Mouse (Mus musculus) hindbrain, embryonic 15.5 days (tissue): ENCODE results near the gene Epb41. TPM values are rescaled to one million over a fixed set of nuclear protein-coding genes. Genes with fewer than 3 reads are reported as not detected.

ENCODE experiments used
- ATAC-seq: fragments of 200-750 bp; cut with Nextera tagmentation; 2 replicates; pipeline ENCODE4 v1.8.0; 2017; ENCODE audit warnings: low read depth, moderate number of reproducible peaks, moderate TSS enrichment; ENCODE audit not compliant: low FRiP score
- H3K27ac ChIP-seq: fragments of 300-500 bp; sonication (generic); replicated peaks from 2 replicates; pipeline ENCODE4 v1.5.1; 2015; ENCODE audit warnings: mild to moderate bottlenecking, inconsistent platforms
- H3K27me3 ChIP-seq: fragments of 300-500 bp; sonication (generic); 2 replicates; pipeline ENCODE4 v1.6.1; 2015; ENCODE audit warnings: control low read depth, inconsistent platforms
- H3K36me3 ChIP-seq: fragments of 300-500 bp; sonication (generic); 2 replicates; pipeline ENCODE4 v1.6.1; 2015; ENCODE audit warnings: control low read depth, inconsistent platforms
- H3K4me1 ChIP-seq: fragments of 300-500 bp; sonication (generic); replicated peaks from 2 replicates; pipeline ENCODE4 v1.6.1; 2015; ENCODE audit warnings: control low read depth, inconsistent platforms
- H3K4me2 ChIP-seq: fragments of 300-500 bp; sonication (generic); 2 replicates; pipeline ENCODE4 v1.6.1; 2015; ENCODE audit warnings: moderate library complexity, mild to moderate bottlenecking, inconsistent platforms
- H3K4me3 ChIP-seq: fragments of 300-500 bp; sonication (generic); 2 replicates; pipeline ENCODE4 v1.5.1; 2015; ENCODE audit warnings: mild to moderate bottlenecking, inconsistent platforms
- H3K9ac ChIP-seq: fragments of 300-500 bp; sonication (generic); 2 replicates; pipeline ENCODE4 v1.6.1; 2015; ENCODE audit warnings: inconsistent platforms
- H3K9me3 ChIP-seq: fragments of 300-500 bp; sonication (generic); 2 replicates; pipeline ENCODE4 v1.6.1; 2016; ENCODE audit warnings: control low read depth, inconsistent platforms
- WGBS: fragments of 180-500 bp; shearing (Covaris S2); methylation state at CpG from one replicate; pipeline ENCODE4 v1.1.7; 2015; 5-methylcytosine and 5-hydroxymethylcytosine counted together
- polyA plus RNA-seq: library from polyadenylated mRNA; unstranded; fragments of >200 nt; fragmentation: Nextera tagmentation; extraction: Ambion mirVana; gene quantifications from 2 replicates; pipeline ENCODE4 v1.2.1, GENCODE M21; 2015

The Epb41 gene
- polyA plus RNA-seq, 1 experiment from 2014 or later: 59.8 TPM

DNA sequence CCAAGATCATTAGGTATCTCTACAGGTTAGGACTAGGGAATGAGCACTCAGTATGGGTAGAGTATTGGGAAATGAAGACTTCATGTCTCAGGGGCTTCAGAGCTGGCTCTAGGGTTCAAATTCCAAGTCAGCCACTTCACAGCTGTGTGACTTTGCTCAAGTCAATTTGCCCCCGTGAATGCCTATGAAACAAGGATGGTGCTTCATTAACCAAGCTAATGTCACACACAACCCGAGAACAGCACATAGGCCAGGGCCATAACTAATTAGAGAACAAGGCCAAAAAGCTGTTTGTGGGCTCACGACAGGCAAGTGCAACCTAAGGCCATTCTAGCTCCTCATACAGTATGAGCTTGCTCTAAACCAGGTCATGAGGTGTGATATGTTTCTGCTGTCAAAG lies 3.0 kb downstream of the Epb41 start:
- 64% methylated on average over 3 of the region's 3 CpGs for WGBS
- H3K4me1 ChIP-seq: peaks cover 13% of the 10 kb centered on the region
- H3K4me3 ChIP-seq: no peak overlapping the region

DNA sequence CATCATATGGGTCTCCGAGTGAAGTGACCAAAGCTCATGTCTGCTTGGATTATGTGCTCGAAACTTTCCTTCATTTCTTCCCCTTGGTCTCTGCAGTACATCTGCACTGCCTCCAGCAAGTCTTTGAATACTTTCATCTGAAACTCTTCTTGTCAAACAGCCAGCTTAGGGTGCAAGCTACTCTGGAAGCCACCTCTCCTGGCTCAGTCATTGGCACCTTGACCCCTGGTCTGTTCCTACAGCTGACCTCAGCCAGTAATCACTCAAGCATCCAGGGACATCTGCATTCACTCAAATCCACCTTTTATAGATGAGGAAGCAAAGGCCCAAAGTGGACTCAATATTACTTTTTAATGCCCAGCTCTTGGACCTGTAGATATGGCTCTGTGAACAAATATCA lies 3.4 kb downstream of the Epb41 start:
- Histone ChIP-seq H3K4me3 (no peak overlapping the region), H3K36me3 (no peaks in the 10 kb centered on the region), H3K27me3 (peaks cover 11% of the 10 kb centered on the region; the same call in 1 of the 2 replicates), H3K9ac (no peak overlapping the region), H3K9me3 (no peaks in the 10 kb centered on the region), H3K4me1 (peaks cover 13% of the 10 kb centered on the region), H3K4me2 (no peak overlapping the region), H3K27ac (no peak overlapping the region)
- WGBS: 89% methylated on average over 2 of the region's 2 CpGs
- ATAC-seq: no peak

More for the DNA sequence above, 3.0 kb downstream of the Epb41 start:
- Histone ChIP-seq H3K9ac (no peak overlapping the region), H3K4me2 (no peak overlapping the region), H3K27me3 (peaks cover 11% of the 10 kb centered on the region; the same call in 1 of the 2 replicates), H3K36me3 (no peaks in the 10 kb centered on the region), H3K9me3 (no peaks in the 10 kb centered on the region), H3K27ac (no peak overlapping the region)
- ATAC-seq: no peak

DNA sequence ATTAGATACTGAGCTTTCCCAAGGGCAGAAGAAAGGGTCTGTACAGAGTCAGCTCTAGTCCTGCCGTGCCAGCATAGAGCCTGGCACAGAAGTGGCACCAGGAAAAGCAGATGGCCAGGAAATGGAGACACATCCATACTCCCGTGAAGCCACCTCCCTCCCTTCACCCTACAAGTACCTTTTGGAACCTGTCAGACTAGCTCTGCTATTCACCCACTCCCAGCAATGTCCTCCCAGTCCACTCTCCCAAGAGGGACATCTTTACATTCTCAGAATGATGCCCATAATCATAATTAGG lies 7.2 kb downstream of the Epb41 start:
- H3K4me2 ChIP-seq: no peak overlapping the region
- WGBS: 73% methylated on average over 2 of the region's 2 CpGs

DNA sequence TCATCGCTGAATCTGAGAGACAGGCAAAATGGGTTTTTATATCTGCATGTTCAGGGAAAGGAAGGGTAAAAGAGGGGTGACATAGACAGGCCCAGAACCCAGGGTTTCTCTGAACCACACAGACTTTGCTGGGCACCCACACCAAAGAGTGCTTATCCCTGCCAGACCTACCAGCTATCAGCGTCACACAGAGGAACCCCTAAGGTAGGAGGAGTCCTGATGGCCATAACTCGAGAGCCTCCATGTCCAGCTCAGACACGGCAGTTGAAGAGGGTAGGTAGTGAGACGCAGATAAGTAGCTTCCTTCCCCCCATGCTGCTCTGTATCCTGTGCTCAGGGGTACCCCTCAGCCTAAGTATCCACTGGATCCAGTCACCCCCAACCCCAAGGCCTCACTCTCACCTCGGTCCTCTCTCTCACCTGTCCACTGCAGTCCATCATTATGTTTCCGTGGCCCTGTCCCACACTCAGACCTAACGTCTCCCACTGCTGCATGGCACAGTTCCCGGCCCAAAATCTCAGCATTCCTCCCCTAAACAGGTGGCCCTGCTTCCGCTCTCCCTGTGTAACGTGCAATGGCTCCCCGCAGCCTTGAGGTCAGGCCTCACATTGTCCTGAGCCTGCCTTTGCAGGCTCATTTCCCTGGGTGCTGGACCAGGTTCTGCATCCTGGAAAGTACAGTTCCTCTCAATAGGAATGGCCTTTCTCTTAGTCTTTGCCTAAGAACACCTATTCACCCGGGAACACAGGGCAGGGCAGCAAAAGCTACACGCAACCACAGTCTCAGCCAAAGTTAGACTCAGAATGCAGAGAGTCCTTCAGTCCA lies 7.8 kb downstream of the Epb41 start:
- WGBS: 90% methylated on average over 14 of the region's 14 CpGs
- Histone ChIP-seq H3K4me2 (no peak overlapping the region), H3K9me3 (no peaks in the 10 kb centered on the region), H3K4me3 (no peak overlapping the region), H3K4me1 (peaks cover 8% of the 10 kb centered on the region), H3K27ac (no peak overlapping the region), H3K36me3 (no peaks in the 10 kb centered on the region), H3K27me3 (no peaks in the 10 kb centered on the region), H3K9ac (no peak overlapping the region)
- no peak for ATAC-seq

More for the DNA sequence above, 7.2 kb downstream of the Epb41 start:
- Histone ChIP-seq H3K9ac (no peak overlapping the region), H3K4me1 (peaks cover 8% of the 10 kb centered on the region), H3K4me3 (no peak overlapping the region), H3K9me3 (no peaks in the 10 kb centered on the region), H3K27ac (no peak overlapping the region), H3K36me3 (no peaks in the 10 kb centered on the region), H3K27me3 (0 out of 2 replicates have a peak, but pooled peaks cover 3% of the 10 kb centered on the region)
- ATAC-seq: no peak

DNA sequence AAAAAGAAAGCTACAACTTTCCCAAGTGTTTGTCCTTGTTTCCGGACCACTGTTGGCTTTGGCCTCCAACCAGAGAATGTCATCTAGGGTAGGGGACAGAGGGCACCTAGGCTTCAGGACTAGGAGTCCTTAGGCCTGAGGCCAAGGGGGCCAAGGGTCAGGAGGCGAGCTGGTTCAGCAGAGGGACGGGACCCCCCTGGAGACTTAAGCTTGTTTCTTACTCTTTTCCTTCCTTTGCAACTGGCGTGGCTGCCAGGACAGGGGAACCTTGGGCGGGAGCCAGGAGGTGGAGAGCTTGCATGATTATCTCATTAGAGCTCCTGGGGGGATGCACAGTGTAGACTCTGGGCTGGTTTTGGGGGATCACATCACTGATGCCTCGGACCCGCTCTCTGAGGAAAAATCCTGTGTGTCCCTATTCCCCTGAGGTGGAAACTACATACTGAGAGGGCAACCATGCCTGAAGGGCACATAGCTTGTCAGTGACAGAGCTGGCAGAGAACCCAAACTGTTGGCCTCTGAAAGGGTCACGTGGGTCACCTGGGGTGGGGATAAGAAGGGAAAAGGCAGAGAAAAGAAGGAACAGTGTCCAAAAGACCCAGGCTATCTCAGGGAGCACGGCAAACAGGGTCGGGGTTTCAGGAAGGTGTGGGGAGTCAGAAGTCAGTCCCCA lies 8.9 kb downstream of the Epb41 start:
- Histone ChIP-seq H3K36me3 (no peaks in the 10 kb centered on the region), H3K4me2 (no peak overlapping the region), H3K4me3 (no peak overlapping the region), H3K9ac (no peak overlapping the region), H3K27ac (no peak overlapping the region), H3K4me1 (peaks cover 8% of the 10 kb centered on the region), H3K9me3 (no peaks in the 10 kb centered on the region), H3K27me3 (no peaks in the 10 kb centered on the region)
- WGBS: 60% methylated on average over 10 of the region's 10 CpGs
- ATAC-seq: no peak

DNA sequence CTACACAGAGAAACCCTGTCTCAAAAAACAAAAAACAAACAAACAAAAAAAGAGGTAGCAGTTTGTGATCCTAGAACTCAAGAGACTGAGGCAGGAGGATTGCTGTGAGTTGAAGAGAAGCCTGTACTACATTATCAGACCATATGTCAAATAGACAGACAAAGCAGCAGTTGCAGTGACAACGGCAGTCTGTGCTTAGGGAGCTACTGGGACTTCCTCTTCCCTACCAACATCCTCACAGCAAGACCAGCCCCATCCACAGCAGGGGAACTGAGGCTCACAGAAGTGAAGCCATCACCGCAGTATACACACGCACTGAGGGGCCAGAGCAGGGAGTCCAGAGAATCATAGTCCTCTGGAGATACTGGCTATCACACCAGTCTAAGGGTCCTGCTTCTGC lies 9.5 kb downstream of the Epb41 start:
- Histone ChIP-seq H3K4me3 (no peak overlapping the region), H3K36me3 (no peaks in the 10 kb centered on the region), H3K4me2 (no peak overlapping the region), H3K4me1 (peaks cover 8% of the 10 kb centered on the region), H3K9ac (no peak overlapping the region), H3K27ac (no peak overlapping the region), H3K9me3 (no peaks in the 10 kb centered on the region), H3K27me3 (no peaks in the 10 kb centered on the region)
- no peak for ATAC-seq
- WGBS: 62% methylated on average over 3 of the region's 3 CpGs

DNA sequence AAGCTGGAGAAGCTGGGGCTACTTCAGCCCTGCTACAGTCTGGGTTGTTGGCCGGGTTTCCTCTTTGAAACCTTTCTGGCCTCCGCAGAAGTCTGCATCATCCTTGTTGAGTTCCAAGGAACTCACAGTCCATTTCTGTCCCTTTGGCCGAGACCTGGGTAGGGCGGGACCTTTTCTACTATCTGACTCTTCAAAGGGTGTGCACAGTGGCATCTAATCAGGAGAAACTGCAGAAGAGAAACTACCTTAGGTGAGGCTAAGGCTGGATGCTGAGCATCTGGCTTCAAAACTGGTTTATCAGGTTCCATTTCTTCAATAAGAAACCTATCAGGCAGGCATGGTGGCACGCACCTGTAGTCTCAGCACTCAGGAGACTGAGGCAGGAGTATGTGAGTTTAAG lies 10.6 kb downstream of the Epb41 start:
- no peaks in the 10 kb centered on the region for H3K36me3 ChIP-seq
- no peaks in the 10 kb centered on the region for H3K9me3 ChIP-seq
- ATAC-seq: no peak
- H3K27me3 ChIP-seq: no peaks in the 10 kb centered on the region
- H3K4me2 ChIP-seq: no peak overlapping the region
- 93% methylated on average over 5 of the region's 5 CpGs for WGBS
- peaks cover 8% of the 10 kb centered on the region for H3K4me1 ChIP-seq
- no peak overlapping the region for H3K9ac ChIP-seq
- no peak overlapping the region for H3K4me3 ChIP-seq
- no peak overlapping the region for H3K27ac ChIP-seq

DNA sequence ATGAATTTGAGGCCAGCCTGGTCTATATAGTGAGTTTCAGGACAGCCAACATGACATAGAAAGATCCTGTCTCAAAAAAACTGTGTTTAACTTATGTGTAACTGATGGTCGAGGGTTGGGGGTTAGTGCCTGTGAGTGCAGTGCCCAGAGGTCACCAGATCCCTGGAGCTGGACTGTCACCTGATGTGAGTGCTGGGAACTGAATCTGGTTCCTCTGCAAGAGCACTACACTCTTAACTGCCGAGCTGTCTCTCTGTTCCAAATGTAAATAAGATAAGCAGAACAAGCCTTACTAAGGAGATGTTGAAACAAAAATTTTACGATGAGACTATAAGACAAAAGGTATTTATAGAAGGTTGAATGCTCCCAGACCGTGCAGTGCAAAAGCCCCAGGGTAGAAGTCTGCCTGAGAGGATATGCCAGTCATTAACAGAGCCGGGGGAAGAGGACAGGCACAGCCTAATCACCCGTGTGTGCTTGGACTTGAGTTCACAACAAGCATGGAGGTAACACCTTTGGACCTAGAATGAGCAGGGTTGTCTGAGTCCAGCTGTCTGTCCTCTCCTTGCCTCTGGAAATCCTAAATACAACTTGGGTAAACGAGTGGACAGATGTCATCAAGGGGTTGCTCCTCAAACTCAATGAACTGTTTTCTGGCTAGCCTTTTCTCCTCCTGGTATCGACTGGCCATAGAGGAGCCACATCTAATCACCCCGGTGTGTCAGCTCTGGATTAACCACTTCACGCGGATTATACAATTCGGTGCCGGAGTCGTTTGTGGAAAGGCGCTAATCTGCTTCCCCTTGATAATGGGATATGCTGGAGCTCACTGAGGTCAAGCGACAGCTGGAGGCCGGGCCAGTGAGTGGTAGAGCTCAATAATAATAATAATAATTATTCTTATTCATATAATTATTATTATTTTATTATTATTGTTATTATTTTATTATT lies 11.9 kb downstream of the Epb41 start:
- Histone ChIP-seq H3K9ac (no peak overlapping the region), H3K9me3 (no peaks in the 10 kb centered on the region)
- WGBS: 80% methylated on average over 17 of the region's 17 CpGs

DNA sequence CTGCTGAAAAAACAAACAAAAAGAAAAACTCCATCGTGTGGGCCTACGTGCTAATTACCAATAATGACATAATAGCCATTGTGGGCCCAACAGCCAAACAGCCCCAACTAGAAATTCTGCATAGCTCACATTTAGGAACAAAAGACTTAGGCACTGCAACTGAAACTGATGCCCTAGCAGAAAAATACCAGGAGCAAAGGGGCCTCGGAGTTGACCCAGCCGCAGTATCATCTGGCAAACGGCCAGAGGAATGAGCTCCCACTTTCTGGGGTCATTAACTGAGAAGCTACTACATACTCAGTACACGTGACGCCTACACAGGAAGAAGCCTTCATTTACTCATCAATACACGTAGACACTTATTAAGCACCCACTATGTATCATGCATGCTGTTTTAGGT lies 12.8 kb downstream of the Epb41 start:
- WGBS: 76% methylated on average over 8 of the region's 8 CpGs
- no peak overlapping the region for H3K4me3 ChIP-seq
- no peak overlapping the region for H3K27ac ChIP-seq
- H3K4me1 ChIP-seq: peaks cover 8% of the 10 kb centered on the region
- no peak for ATAC-seq
- no peak overlapping the region for H3K9ac ChIP-seq
- H3K36me3 ChIP-seq: no peaks in the 10 kb centered on the region
- H3K27me3 ChIP-seq: no peaks in the 10 kb centered on the region
- H3K4me2 ChIP-seq: no peak overlapping the region
- H3K9me3 ChIP-seq: no peaks in the 10 kb centered on the region

More for the DNA sequence above, 11.9 kb downstream of the Epb41 start:
- Histone ChIP-seq H3K4me3 (no peak overlapping the region), H3K4me2 (no peak overlapping the region), H3K27ac (no peak overlapping the region), H3K36me3 (no peaks in the 10 kb centered on the region), H3K27me3 (no peaks in the 10 kb centered on the region), H3K4me1 (peaks cover 8% of the 10 kb centered on the region)
- no peak for ATAC-seq

DNA sequence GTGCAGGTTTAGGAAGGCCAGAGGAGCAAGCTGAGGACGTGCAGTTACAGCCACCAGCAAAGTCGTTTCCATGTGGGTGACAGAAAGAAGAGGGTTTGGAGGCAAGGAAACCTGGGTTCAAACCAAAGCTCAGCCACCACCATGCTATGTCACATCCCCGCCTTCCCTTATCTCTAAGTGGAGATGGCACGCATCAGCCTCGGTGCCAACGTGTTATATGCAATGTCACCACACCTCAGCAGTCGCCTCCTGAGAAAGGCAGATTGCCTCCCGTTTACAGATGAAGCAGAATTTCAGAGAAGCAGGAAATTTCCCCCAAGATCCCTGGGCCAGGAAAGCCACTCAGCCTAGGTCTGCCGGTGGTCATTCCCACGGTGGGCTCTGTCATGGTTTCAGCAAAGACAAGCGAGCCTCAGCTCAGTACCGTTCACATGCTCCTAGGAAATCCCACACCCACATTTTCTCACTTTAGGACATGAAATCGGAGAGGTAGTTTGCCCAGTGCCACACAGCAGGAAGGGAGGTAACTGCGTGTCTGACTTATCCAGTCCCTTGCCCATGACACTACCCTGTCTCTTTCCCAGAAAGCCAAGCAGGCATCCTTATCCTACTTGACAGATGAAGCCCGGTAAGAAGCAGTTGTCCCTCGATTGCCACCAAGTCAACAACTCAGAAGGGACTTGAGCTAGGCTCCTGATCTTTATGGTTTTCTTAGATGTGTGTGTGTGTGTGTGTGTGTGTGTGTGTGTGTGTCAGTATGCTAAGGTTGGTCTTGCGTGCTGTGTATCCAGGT lies 14.9 kb downstream of the Epb41 start:
- no peak overlapping the region for H3K27ac ChIP-seq
- H3K9ac ChIP-seq: no peak overlapping the region
- WGBS: 76% methylated on average over 17 of the region's 17 CpGs
- no peaks in the 10 kb centered on the region for H3K4me1 ChIP-seq
- H3K9me3 ChIP-seq: no peaks in the 10 kb centered on the region
- no peak for ATAC-seq
- H3K36me3 ChIP-seq: no peaks in the 10 kb centered on the region
- H3K4me3 ChIP-seq: no peak overlapping the region
- H3K27me3 ChIP-seq: no peaks in the 10 kb centered on the region
- no peak overlapping the region for H3K4me2 ChIP-seq

DNA sequence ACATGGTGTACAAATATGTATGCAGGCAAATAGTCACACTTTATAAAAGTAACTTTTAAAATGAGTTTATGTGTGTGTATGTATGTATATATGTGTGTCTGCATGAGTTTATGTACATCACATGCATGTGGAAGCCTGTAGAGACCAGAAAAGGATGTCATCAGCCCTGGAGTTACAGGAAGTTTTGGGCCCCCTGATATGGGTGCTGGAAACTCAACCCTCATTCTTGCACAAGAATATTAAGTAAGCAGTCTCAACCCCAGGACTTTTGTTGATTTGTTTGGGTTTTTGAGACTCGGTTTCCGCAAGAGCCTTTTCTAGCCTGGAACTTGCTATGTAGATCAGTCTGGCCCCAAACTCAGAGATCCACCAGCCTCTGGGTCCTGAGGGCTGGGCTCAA lies 15.6 kb downstream of the Epb41 start:
- 98% methylated on average over 2 of the region's 2 CpGs for WGBS
- no peaks in the 10 kb centered on the region for H3K36me3 ChIP-seq
- no peak overlapping the region for H3K9ac ChIP-seq
- H3K4me3 ChIP-seq: no peak overlapping the region
- H3K4me1 ChIP-seq: no peaks in the 10 kb centered on the region
- ATAC-seq: no peak
- H3K27me3 ChIP-seq: no peaks in the 10 kb centered on the region
- no peak overlapping the region for H3K27ac ChIP-seq
- H3K9me3 ChIP-seq: no peaks in the 10 kb centered on the region
- H3K4me2 ChIP-seq: no peak overlapping the region
